ENCODE assay signal across 8 mouse cellular contexts in the genomic region with DNA sequence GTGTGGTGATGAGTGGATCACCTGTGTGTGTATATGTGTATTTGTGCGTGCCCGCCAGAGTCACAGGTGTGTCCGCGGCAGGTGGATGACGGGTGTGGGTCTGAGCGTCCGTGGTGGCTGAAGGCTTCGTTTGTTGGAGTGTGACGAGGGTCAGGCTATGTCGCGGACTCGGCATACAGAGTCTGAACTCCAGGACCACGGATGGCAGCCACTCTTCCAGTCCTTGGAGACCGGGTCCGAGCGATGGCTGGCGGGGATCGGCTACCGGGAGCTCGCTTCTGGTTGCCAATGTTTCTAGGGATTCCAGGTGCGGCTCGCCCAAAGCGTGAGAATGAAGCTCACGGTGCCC. TPM values are rescaled to one million over a fixed set of nuclear protein-coding genes. Genes with fewer than 3 reads are reported as not detected.
DNase-seq lines count a peak whose midpoint lies in the region; ATAC-seq and TF ChIP-seq lines count a peak whose summit lies in the region.

No protein-coding gene starts in this region.

- no peaks in the 10 kb centered on the region for H3K9me3 ChIP-seq in lung, postnatal 0 days (ENCODE audit: low read length)
- H3K9me3 ChIP-seq in intestine, embryonic 16.5 days (ENCODE audit: control insufficient read depth, low read length), result no peaks in the 10 kb centered on the region
- no peaks in the 10 kb centered on the region for H3K9me3 ChIP-seq in neural tube, embryonic 14.5 days (ENCODE audit: control insufficient read depth, low read length)

- no peak for TF ChIP-seq CTCF in lung, postnatal 0 days (IDR thresholded peaks at IDR 0.05)
- no peak for TF ChIP-seq CTCF in embryonic fibroblast, embryonic 13.5 days (IDR thresholded peaks at IDR 0.05; ENCODE audit: borderline replicate concordance, insufficient read depth, low read length)

- H3K27me3 ChIP-seq in lung, postnatal 0 days (replicated peaks; ENCODE audit: insufficient read depth, low read length), result no peaks in the 10 kb centered on the region; the same call in 1 of the 2 replicates
- no peaks in the 10 kb centered on the region for H3K27me3 ChIP-seq in intestine, embryonic 16.5 days (replicated peaks; ENCODE audit: control insufficient read depth, insufficient read depth, low read length)
- H3K27me3 ChIP-seq in neural tube, embryonic 14.5 days (ENCODE audit: control insufficient read depth, insufficient read depth, low read length), result no peaks in the 10 kb centered on the region; the same call in 1 of the 2 replicates

- no peak for TF ChIP-seq POLR2A in embryonic fibroblast, embryonic 13.5 days (IDR thresholded peaks at IDR 0.05; ENCODE audit: low read depth, low read length)

- H3K9ac ChIP-seq in lung, postnatal 0 days (replicated peaks; ENCODE audit: low read depth), result peak overlapping the region; percentile 91
- H3K9ac ChIP-seq in intestine, embryonic 16.5 days (ENCODE audit: low read depth, low read length), result peak overlapping the region; percentile 84
- H3K9ac ChIP-seq in neural tube, embryonic 14.5 days (replicated peaks; ENCODE audit: low read depth, low read length), result peak overlapping the region; percentile 54

- DNase-seq in lung, postnatal 0 days (ENCODE audit: low spot score), result peak; percentile 47
- no peak for DNase-seq in lung, postnatal 14 days
- DNase-seq in urinary bladder, postnatal 36 days (ENCODE audit: low spot score in 2 of 2), result no peak
- DNase-seq in right cerebral cortex, postnatal 4 days, result no peak

- H3K4me2 ChIP-seq in lung, postnatal 0 days (replicated peaks; ENCODE audit: low read depth, low read length), result peak overlapping the region; percentile 79
- H3K4me2 ChIP-seq in intestine, embryonic 16.5 days (ENCODE audit: low read depth, low read length), result peak overlapping the region; percentile 68
- H3K4me2 ChIP-seq in neural tube, embryonic 14.5 days (ENCODE audit: low read depth, low read length), result peak overlapping the region; percentile 86

- peaks cover 5% of the 10 kb centered on the region for H3K4me1 ChIP-seq in lung, postnatal 0 days (ENCODE audit: insufficient read depth, low read depth, low read length)
- no peaks in the 10 kb centered on the region for H3K4me1 ChIP-seq in embryonic fibroblast, embryonic 13.5 days (ENCODE audit: control insufficient read depth, insufficient read depth, low read length)
- peaks cover 17% of the 10 kb centered on the region for H3K4me1 ChIP-seq in intestine, embryonic 16.5 days (ENCODE audit: control insufficient read depth, insufficient read depth, low read length)
- peaks cover 12% of the 10 kb centered on the region; the same call in 1 of the 2 replicates for H3K4me1 ChIP-seq in neural tube, embryonic 14.5 days (ENCODE audit: control insufficient read depth, insufficient read depth, low read length)

- peak overlapping the region; percentile 79 for H3K4me3 ChIP-seq in lung, postnatal 0 days (ENCODE audit: low read depth, low read length)
- H3K4me3 ChIP-seq in embryonic fibroblast, embryonic 13.5 days (ENCODE audit: insufficient read depth, low read length), result peak overlapping the region; percentile 93
- peak overlapping the region; percentile 73 for H3K4me3 ChIP-seq in intestine, embryonic 16.5 days (ENCODE audit: low read length)
- H3K4me3 ChIP-seq in neural tube, embryonic 14.5 days (ENCODE audit: low read depth, low read length), result peak overlapping the region; percentile 49

- peak overlapping the region; percentile 94 for H3K27ac ChIP-seq in lung, postnatal 0 days (ENCODE audit: low read length)
- H3K27ac ChIP-seq in embryonic fibroblast, embryonic 13.5 days (ENCODE audit: insufficient read depth, low read length), result peak overlapping the region; percentile 85
- H3K27ac ChIP-seq in intestine, embryonic 16.5 days (ENCODE audit: low read length), result peak overlapping the region; percentile 76
- no peak overlapping the region for H3K27ac ChIP-seq in neural tube, embryonic 14.5 days (ENCODE audit: low read depth, low read length)

- 0 out of 2 replicates have a peak, but pooled peaks cover 6% of the 10 kb centered on the region for H3K36me3 ChIP-seq in lung, postnatal 0 days (ENCODE audit: insufficient read depth, low read length)
- H3K36me3 ChIP-seq in intestine, embryonic 16.5 days (ENCODE audit: control insufficient read depth, insufficient read depth, low read length), result no peaks in the 10 kb centered on the region
- no peaks in the 10 kb centered on the region for H3K36me3 ChIP-seq in neural tube, embryonic 14.5 days (ENCODE audit: control insufficient read depth, insufficient read depth, low read length)

- TF ChIP-seq EP300 in lung, postnatal 0 days (IDR thresholded peaks at IDR 0.05), result no peak

- ATAC-seq in lung, postnatal 0 days, result no peak
- ATAC-seq in intestine, embryonic 16.5 days, result peak; percentile 14
- no peak for ATAC-seq in neural tube, embryonic 14.5 days (ENCODE audit: low read depth)
- ATAC-seq in inflammation-experienced regulatory T-cells, adult 6 months, result no peak

- 0% methylated on average over 24 of the region's 24 CpGs for WGBS in lung, postnatal 0 days
- WGBS in intestine, embryonic 16.5 days, result under 1% methylated on average over 24 of the region's 24 CpGs
- under 1% methylated on average over 24 of the region's 24 CpGs for WGBS in neural tube, embryonic 14.5 days

RNA-seq across cellular contexts. Expression of gene Cdkn1a, which starts 3.2 kb away (rescaled TPM):
- polyA plus RNA-seq in lung, postnatal 0 days (2015; fragmentation: Nextera tagmentation; extraction: Ambion mirVana), result 106 and 177 TPM in 2 replicates
- 453 and 677 TPM in 2 replicates for polyA plus RNA-seq in embryonic fibroblast, embryonic 13.5 days (2011; ENCODE audit: insufficient read length, low read depth, missing spikeins)
- 107 and 114 TPM in 2 replicates for polyA plus RNA-seq in intestine, embryonic 16.5 days (2015; fragmentation: Nextera tagmentation; extraction: Ambion mirVana)
- polyA plus RNA-seq in neural tube, embryonic 14.5 days (2014; fragmentation: Nextera tagmentation; extraction: Ambion mirVana), result 59.8 and 81.1 TPM in 2 replicates
- 10 to 100 TPM in 1 of 3 experiments, 1 to 10 TPM in 2; 1.7 to 57.4 (median 2.5) TPM for polyA plus RNA-seq in inflammation-experienced regulatory T-cells, adult 6 months (2017; shearing (Covaris generic))

RNA-seq across cellular contexts. Expression of gene Rab44, which starts 20.0 kb away (rescaled TPM):
- 1.0 and 1.2 TPM in 2 replicates for polyA plus RNA-seq in lung, postnatal 0 days (2015; fragmentation: Nextera tagmentation; extraction: Ambion mirVana)
- polyA plus RNA-seq in embryonic fibroblast, embryonic 13.5 days (2011; ENCODE audit: insufficient read length, low read depth, missing spikeins), result not detected in 2 replicates
- 0.34 and 0.70 TPM in 2 replicates for polyA plus RNA-seq in intestine, embryonic 16.5 days (2015; fragmentation: Nextera tagmentation; extraction: Ambion mirVana)
- not detected in 2 replicates for polyA plus RNA-seq in neural tube, embryonic 14.5 days (2014; fragmentation: Nextera tagmentation; extraction: Ambion mirVana)
- not detected for polyA plus RNA-seq in inflammation-experienced regulatory T-cells, adult 6 months (2017; shearing (Covaris generic))
